Mouse (Mus musculus) embryonic facial prominence, embryonic 15.5 days (tissue): ENCODE data around the gene Itln1. TPM values are rescaled to one million over a fixed set of nuclear protein-coding genes. Genes with fewer than 3 reads are reported as not detected.

Experiments used
- polyA plus RNA-seq: library from polyadenylated mRNA; unstranded; fragments of >200 nt; fragmentation: Nextera tagmentation; extraction: Ambion mirVana; gene quantifications from 2 replicates; pipeline ENCODE4 v1.2.1, GENCODE M21; 2015

Itln1 gene
- polyA plus RNA-seq, 1 experiment from 2014 or later, result 0.44 TPM

Other genes with a start within 250 kb of the Itln1 start
- gene Usp21, start 247.3 kb downstream of the Itln1 start, polyA plus RNA-seq, result 85.1 and 91.1 TPM in 2 replicates
- gene Ufc1, start 240.3 kb downstream of the Itln1 start, polyA plus RNA-seq, result 107 and 112 TPM in 2 replicates
- gene Dedd, start 206.1 kb downstream of the Itln1 start, polyA plus RNA-seq, result 53.2 and 55.1 TPM in 2 replicates
- 41.7 and 44.7 TPM in 2 replicates for gene Nit1, start 189.6 kb downstream of the Itln1 start, polyA plus RNA-seq
- gene Pfdn2, start 189.6 kb downstream of the Itln1 start, polyA plus RNA-seq, result 95.9 and 105 TPM in 2 replicates
- gene Klhdc9, start 174.5 kb downstream of the Itln1 start, polyA plus RNA-seq, result 4.5 and 9.1 TPM in 2 replicates
- 39.0 and 43.7 TPM in 2 replicates for gene Nectin4, start 165.2 kb downstream of the Itln1 start, polyA plus RNA-seq
- 2.6 and 3.1 TPM in 2 replicates for gene Arhgap30, start 146.3 kb downstream of the Itln1 start, polyA plus RNA-seq
- gene Usf1, start 124.0 kb downstream of the Itln1 start, polyA plus RNA-seq, result 74.6 and 85.2 TPM in 2 replicates
- 8.1 and 11.8 TPM in 2 replicates for gene Tstd1, start 116.4 kb downstream of the Itln1 start, polyA plus RNA-seq
- 66.5 and 73.3 TPM in 2 replicates for gene F11r, start 97.8 kb downstream of the Itln1 start, polyA plus RNA-seq
- gene Alyref2, start 31.8 kb downstream of the Itln1 start, polyA plus RNA-seq, result 16.7 and 16.8 TPM in 2 replicates
- 0.17 and 0.21 TPM in 2 replicates for gene Cd244a, start 23.9 kb upstream of the Itln1 start, polyA plus RNA-seq
- 0.84 and 1.1 TPM in 2 replicates for gene Ly9, start 72.1 kb upstream of the Itln1 start, polyA plus RNA-seq
- 0.20 and 0.25 TPM in 2 replicates for gene Slamf7, start 117.7 kb upstream of the Itln1 start, polyA plus RNA-seq
- gene Cd48, start 146.7 kb upstream of the Itln1 start, polyA plus RNA-seq, result 4.1 and 5.5 TPM in 2 replicates
- 0.16 and 0.21 TPM in 2 replicates for gene Slamf1, start 231.8 kb upstream of the Itln1 start, polyA plus RNA-seq